In genomic region chr14:7888811-7889651, GRCm38 (mm10) we compare ENCODE assay signal across 8 mouse cellular contexts.
A peak's percentile ranks its signal among the peaks of the same experiment; 100 is the strongest.
DNase-seq lines count a peak whose midpoint lies in the region; ATAC-seq and TF ChIP-seq lines count a peak whose summit lies in the region.

No protein-coding gene starts in this region.

- H3K27ac ChIP-seq in lung, embryonic 16.5 days (ENCODE audit: low read length), result peak overlapping the region; percentile 36; the same call in 1 of the 2 replicates
- H3K27ac ChIP-seq in stomach, postnatal 0 days (replicated peaks), result peak overlapping the region; percentile 74

- TF ChIP-seq CTCF in stomach, postnatal 0 days (IDR thresholded peaks at IDR 0.05; ENCODE audit: low read depth), result no peak

- H3K4me1 ChIP-seq in lung, embryonic 16.5 days (replicated peaks; ENCODE audit: control insufficient read depth, insufficient read depth, low read length), result peaks cover 10% of the 10 kb centered on the region; the same call in 1 of the 2 replicates
- H3K4me1 ChIP-seq in megakaryocyte, embryonic 14.5 days, result peaks cover 35% of the 10 kb centered on the region
- no peaks in the 10 kb centered on the region for H3K4me1 ChIP-seq in stomach, postnatal 0 days (replicated peaks; ENCODE audit: control insufficient read depth, insufficient read depth)

- H3K9me3 ChIP-seq in lung, embryonic 16.5 days (ENCODE audit: control insufficient read depth, low read length), result no peaks in the 10 kb centered on the region
- no peaks in the 10 kb centered on the region for H3K9me3 ChIP-seq in megakaryocyte, embryonic 14.5 days
- no peaks in the 10 kb centered on the region for H3K9me3 ChIP-seq in stomach, postnatal 0 days (ENCODE audit: control insufficient read depth, low read length)

- H3K36me3 ChIP-seq in lung, embryonic 16.5 days (ENCODE audit: control insufficient read depth, insufficient read depth, low read length), result peaks cover 22% of the 10 kb centered on the region
- H3K36me3 ChIP-seq in megakaryocyte, embryonic 14.5 days (replicated peaks; ENCODE audit: low read length), result peaks cover 24% of the 10 kb centered on the region
- peaks cover 22% of the 10 kb centered on the region; the same call in 1 of the 2 replicates for H3K36me3 ChIP-seq in stomach, postnatal 0 days (ENCODE audit: control insufficient read depth, insufficient read depth, low read length)

- ATAC-seq in lung, embryonic 16.5 days (ENCODE audit: low read depth), result peak; percentile 48; the same call in 1 of the 2 replicates
- peak; percentile 53; the same call in 1 of the 2 replicates for ATAC-seq in stomach, postnatal 0 days (ENCODE audit: low FRiP score, low TSS enrichment)

- no peaks in the 10 kb centered on the region for H3K27me3 ChIP-seq in lung, embryonic 16.5 days (ENCODE audit: control insufficient read depth, insufficient read depth, low read depth, low read length)
- peaks cover 38% of the 10 kb centered on the region for H3K27me3 ChIP-seq in megakaryocyte, embryonic 14.5 days (replicated peaks)
- H3K27me3 ChIP-seq in stomach, postnatal 0 days (ENCODE audit: control insufficient read depth, insufficient read depth, low read length), result no peaks in the 10 kb centered on the region

- H3K9ac ChIP-seq in lung, embryonic 16.5 days (ENCODE audit: low read length), result no peak overlapping the region
- no peak overlapping the region for H3K9ac ChIP-seq in stomach, postnatal 0 days (ENCODE audit: low read length)

- no peak for DNase-seq in lung, postnatal 14 days
- peak; percentile 35 for DNase-seq in cerebellum, adult 11-12 months
- DNase-seq in frontal cortex, postnatal 10 days (ENCODE audit: low spot score in 2 of 2), result peak; percentile 42 to 48
- peak; percentile 42 for DNase-seq in layer of hippocampus, adult 9-10 months (ENCODE audit: low spot score)
- DNase-seq in stomach, postnatal 0 days (ENCODE audit: low spot score), result peak; percentile 30
- DNase-seq in urinary bladder, postnatal 10 days (ENCODE audit: low spot score), result no peak

- WGBS in lung, embryonic 16.5 days, result 66% methylated on average over 11 of the region's 11 CpGs
- 45% methylated on average over 11 of the region's 11 CpGs for whole genome bisulfite sequencing in stomach, postnatal 0 days

- H3K4me3 ChIP-seq in lung, embryonic 16.5 days (ENCODE audit: low read length), result no peak overlapping the region
- H3K4me3 ChIP-seq in megakaryocyte, embryonic 14.5 days (replicated peaks), result peak overlapping the region; percentile 87
- no peak overlapping the region for H3K4me3 ChIP-seq in stomach, postnatal 0 days (ENCODE audit: low read depth, low read length)

- H3K4me2 ChIP-seq in lung, embryonic 16.5 days (ENCODE audit: low read depth, low read length), result no peak overlapping the region
- H3K4me2 ChIP-seq in stomach, postnatal 0 days (replicated peaks; ENCODE audit: low read depth), result 0 out of 2 replicates have a peak overlapping the region, but pooled peaks have one; percentile 14

- TF ChIP-seq EP300 in stomach, postnatal 0 days (optimal IDR thresholded peaks at IDR 0.05), result no peak

Comparison
In these comparisons a context has a peak if more than half of its experiments do, and no peak if none do; other contexts are left out.
1. DNase-seq: peak in cerebellum, adult 11-12 months (single experiment), frontal cortex, postnatal 10 days (2 of 2), layer of hippocampus, adult 9-10 months (single experiment) and stomach, postnatal 0 days (single experiment); none in lung, postnatal 14 days (single experiment) and urinary bladder, postnatal 10 days (single experiment).